Mouse (Mus musculus) stomach, postnatal 0 days (tissue): Measurements from ENCODE around the gene Adipor2.

Experiments
- CTCF ChIP-seq: IDR thresholded peaks from 2 replicates; pipeline ENCODE4 v1.5.1; 2016; ENCODE audit warnings: antibody characterized with exemption, low read depth, mild to moderate bottlenecking, moderate library complexity
- EP300 ChIP-seq: optimal IDR thresholded peaks from 2 replicates; pipeline ENCODE3; 2016; ENCODE audit warnings: antibody characterized with exemption

GRCm38 (mm10) chr6:119318732-119319131 lies 98.8 kb downstream of the Adipor2 start:
- TF ChIP-seq CTCF = no peak
- TF ChIP-seq EP300 = no peak
